Mouse (Mus musculus) stomach, embryonic 15.5 days (tissue): ENCODE measurements around the gene Pcp2. TPM values are rescaled to one million over a fixed set of nuclear protein-coding genes. Genes with fewer than 3 reads are reported as not detected.

Source experiments
- ATAC-seq: fragments of 200-750 bp; cut with Nextera tagmentation; 2 replicates; pipeline ENCODE4 v1.8.0; 2017; ENCODE audit warnings: low read depth, moderate number of reproducible peaks, moderate TSS enrichment; ENCODE audit not compliant: insufficient read depth, low FRiP score
- H3K27ac ChIP-seq: fragments of 300-500 bp; sonication (generic); 2 replicates; pipeline ENCODE4 v1.5.1; 2015; ENCODE audit warnings: mild to moderate bottlenecking, inconsistent platforms
- H3K27me3 ChIP-seq: fragments of 300-500 bp; sonication (generic); replicated peaks from 2 replicates; pipeline ENCODE4 v1.6.1; 2015; ENCODE audit warnings: inconsistent platforms
- H3K36me3 ChIP-seq: fragments of 300-500 bp; sonication (generic); 2 replicates; pipeline ENCODE4 v1.6.1; 2015; ENCODE audit warnings: inconsistent platforms
- H3K4me1 ChIP-seq: fragments of 300-500 bp; sonication (generic); 2 replicates; pipeline ENCODE4 v1.6.1; 2015; ENCODE audit warnings: inconsistent platforms
- H3K4me2 ChIP-seq: fragments of 300-500 bp; sonication (generic); 2 replicates; pipeline ENCODE4 v1.6.1; 2015; ENCODE audit warnings: mild to moderate bottlenecking, inconsistent platforms
- H3K4me3 ChIP-seq: fragments of 300-500 bp; sonication (generic); replicated peaks from 2 replicates; pipeline ENCODE4 v1.5.1; 2015; ENCODE audit warnings: inconsistent platforms
- H3K9ac ChIP-seq: fragments of 300-500 bp; sonication (generic); 2 replicates; pipeline ENCODE4 v1.6.1; 2015; ENCODE audit warnings: inconsistent platforms
- H3K9me3 ChIP-seq: fragments of 300-500 bp; sonication (generic); 2 replicates; pipeline ENCODE4 v1.6.1; 2016; ENCODE audit warnings: inconsistent platforms
- WGBS: fragments of 180-500 bp; shearing (Covaris S2); methylation state at CpG from one replicate; pipeline ENCODE4 v1.1.7; 2015; 5-methylcytosine and 5-hydroxymethylcytosine counted together
- polyA plus RNA-seq: library from polyadenylated mRNA; unstranded; fragments of >200 nt; fragmentation: Nextera tagmentation; extraction: Ambion mirVana; gene quantifications from 2 replicates; pipeline ENCODE4 v1.2.1, GENCODE M21; 2015

Pcp2 gene
- polyA plus RNA-seq, 1 experiment from 2014 or later: not detected

DNA sequence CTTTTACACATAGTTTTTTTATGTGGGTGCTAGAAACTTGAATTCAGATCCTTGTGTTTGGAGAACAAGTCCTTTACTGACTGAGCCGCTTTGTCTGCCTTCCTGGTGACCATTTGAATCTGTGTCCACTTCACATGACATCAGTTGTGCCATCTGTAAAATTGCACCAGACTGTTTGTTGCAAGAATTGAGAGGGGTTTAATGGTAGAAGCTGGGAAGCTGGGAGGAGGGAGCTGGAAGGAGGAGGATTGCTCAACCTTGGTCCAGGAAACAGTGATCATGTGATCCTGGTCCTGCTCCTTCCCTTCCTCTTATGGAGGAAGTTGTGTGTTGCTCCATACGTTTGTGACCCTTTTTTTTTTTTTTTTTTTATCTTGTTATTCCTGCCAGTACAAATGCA is 22.9 kb upstream of the Pcp2 start:
- no peak for ATAC-seq
- H3K27me3 ChIP-seq: no peaks in the 10 kb centered on the region
- no peak overlapping the region for H3K4me3 ChIP-seq
- H3K9me3 ChIP-seq: no peaks in the 10 kb centered on the region
- no peaks in the 10 kb centered on the region for H3K4me1 ChIP-seq
- no peak overlapping the region for H3K9ac ChIP-seq
- H3K4me2 ChIP-seq: no peak overlapping the region
- no peaks in the 10 kb centered on the region for H3K36me3 ChIP-seq
- 69% methylated on average over 2 of the region's 2 CpGs for WGBS
- H3K27ac ChIP-seq: no peak overlapping the region

DNA sequence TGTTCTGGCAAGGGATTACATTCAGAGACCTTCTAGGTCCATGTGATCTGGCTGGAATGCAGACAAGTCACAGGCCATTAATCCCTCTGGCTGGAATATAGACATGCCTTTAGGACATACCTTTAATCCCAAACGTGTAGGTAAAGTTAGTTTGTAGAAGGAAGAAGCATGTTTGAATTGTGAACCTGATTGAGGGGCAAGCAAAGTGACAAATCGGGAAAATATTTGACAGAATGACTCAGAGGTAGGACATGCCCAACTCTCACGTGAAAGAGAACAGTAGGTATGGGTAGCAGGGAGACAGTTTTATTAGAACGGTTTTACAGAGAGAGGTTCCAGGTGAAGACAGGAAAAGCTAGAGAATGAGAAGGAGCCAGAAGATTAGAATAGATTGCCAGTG is 22.2 kb upstream of the Pcp2 start:
- H3K4me1 ChIP-seq: no peaks in the 10 kb centered on the region

DNA sequence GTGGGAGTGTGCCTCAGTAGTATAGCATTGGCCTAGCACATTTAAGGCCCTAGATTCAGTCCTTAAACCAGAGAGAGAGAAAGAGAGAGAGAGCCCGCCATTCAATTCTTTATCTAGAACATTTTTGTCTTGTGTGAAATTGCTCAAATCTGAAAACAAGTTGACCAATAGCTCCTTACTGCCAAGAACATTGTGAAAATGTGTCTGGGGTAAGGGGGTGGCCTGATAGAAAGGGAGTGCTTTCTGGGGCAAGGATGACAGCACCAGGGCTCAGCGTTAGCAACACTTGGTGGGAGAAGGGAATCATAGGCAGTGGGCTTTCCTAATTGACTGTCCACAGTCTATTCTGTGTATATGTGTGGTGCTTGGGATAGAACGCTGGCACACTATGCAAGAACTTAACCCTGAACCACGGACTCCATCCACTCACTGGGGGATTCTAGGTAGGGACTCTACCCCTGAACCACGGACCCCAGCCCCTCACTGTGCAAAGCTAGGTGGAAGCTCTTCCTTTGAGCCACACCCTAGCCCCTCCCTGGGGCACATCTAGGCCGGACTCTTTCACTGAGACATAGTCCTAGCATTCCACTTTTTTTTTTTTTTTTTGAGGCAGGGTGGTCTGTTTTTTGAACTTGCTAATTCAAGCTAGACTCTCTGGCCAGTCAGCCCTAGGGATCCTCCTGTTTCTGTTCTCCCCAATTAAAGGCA is 21.6 kb upstream of the Pcp2 start:
- no peaks in the 10 kb centered on the region for H3K4me1 ChIP-seq
- no peaks in the 10 kb centered on the region for H3K9me3 ChIP-seq
- H3K4me2 ChIP-seq: no peak overlapping the region
- ATAC-seq: no peak
- H3K27me3 ChIP-seq: no peaks in the 10 kb centered on the region
- no peak overlapping the region for H3K27ac ChIP-seq
- H3K36me3 ChIP-seq: no peaks in the 10 kb centered on the region
- no peak overlapping the region for H3K9ac ChIP-seq
- WGBS: 78% methylated on average over 6 of the region's 6 CpGs
- no peak overlapping the region for H3K4me3 ChIP-seq

More for the DNA sequence above, 22.2 kb upstream of the Pcp2 start:
- ATAC-seq: no peak
- no peaks in the 10 kb centered on the region for H3K36me3 ChIP-seq
- 71% methylated on average over 4 of the region's 4 CpGs for WGBS
- no peak overlapping the region for H3K27ac ChIP-seq
- H3K9ac ChIP-seq: no peak overlapping the region
- H3K4me2 ChIP-seq: no peak overlapping the region
- no peaks in the 10 kb centered on the region for H3K9me3 ChIP-seq
- no peaks in the 10 kb centered on the region for H3K27me3 ChIP-seq
- H3K4me3 ChIP-seq: no peak overlapping the region

DNA sequence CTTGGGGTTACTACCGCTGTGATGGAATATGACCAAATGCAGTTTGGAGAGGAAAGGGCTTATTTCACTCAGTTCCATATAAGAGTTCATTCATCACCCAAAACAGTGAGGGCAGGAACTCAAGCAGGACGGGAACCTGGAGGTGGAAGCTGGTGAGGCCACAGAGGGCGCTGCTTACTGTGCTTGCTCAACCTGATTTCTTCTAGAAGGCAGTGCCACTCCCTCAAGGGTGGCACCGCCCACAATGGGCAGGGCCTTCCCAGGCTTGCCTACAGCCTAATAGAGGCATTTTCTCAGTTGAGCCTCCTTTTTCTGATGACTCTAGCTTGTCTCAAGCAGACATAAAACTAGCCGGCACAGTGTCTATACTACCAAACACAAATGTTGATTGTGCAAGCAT is 20.5 kb upstream of the Pcp2 start:
- peak; percentile 80 for ATAC-seq
- no peaks in the 10 kb centered on the region for H3K9me3 ChIP-seq
- H3K27ac ChIP-seq: no peak overlapping the region
- H3K4me1 ChIP-seq: no peaks in the 10 kb centered on the region
- H3K4me2 ChIP-seq: no peak overlapping the region
- no peak overlapping the region for H3K4me3 ChIP-seq
- H3K36me3 ChIP-seq: no peaks in the 10 kb centered on the region
- WGBS: 23% methylated on average over 5 of the region's 5 CpGs
- no peak overlapping the region for H3K9ac ChIP-seq
- no peaks in the 10 kb centered on the region for H3K27me3 ChIP-seq

DNA sequence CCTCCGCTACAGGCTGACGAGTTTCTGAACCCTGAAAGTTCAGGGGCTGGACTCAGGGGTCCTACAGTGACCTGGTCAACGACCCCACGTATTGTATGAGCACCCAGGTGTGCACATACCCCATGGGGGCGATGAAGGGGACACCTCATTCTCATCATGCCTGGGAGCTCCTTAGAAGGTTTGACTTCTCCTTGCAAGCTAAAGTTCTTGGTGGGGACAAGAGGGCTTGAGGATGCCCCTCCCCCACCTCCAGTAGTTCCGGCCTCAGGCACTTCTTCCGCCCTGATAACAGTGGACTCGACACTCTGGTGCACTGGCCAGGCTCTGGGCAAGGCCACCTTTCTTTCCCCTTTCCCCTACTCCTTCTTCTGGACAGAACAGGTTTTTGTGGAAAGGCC is 6.1 kb upstream of the Pcp2 start:
- Histone ChIP-seq H3K9ac (peak overlapping the region; percentile 48; the same call in 1 of the 2 replicates), H3K4me1 (peaks cover 11% of the 10 kb centered on the region), H3K9me3 (no peaks in the 10 kb centered on the region), H3K27me3 (0 out of 2 replicates have a peak, but pooled peaks cover 6% of the 10 kb centered on the region), H3K4me2 (peak overlapping the region; percentile 76), H3K36me3 (peaks cover 14% of the 10 kb centered on the region; the same call in 1 of the 2 replicates), H3K4me3 (peak overlapping the region; percentile 66), H3K27ac (no peak overlapping the region)
- 11% methylated on average over 8 of the region's 8 CpGs for WGBS
- ATAC-seq: peak; percentile 38; the same call in 1 of the 2 replicates

DNA sequence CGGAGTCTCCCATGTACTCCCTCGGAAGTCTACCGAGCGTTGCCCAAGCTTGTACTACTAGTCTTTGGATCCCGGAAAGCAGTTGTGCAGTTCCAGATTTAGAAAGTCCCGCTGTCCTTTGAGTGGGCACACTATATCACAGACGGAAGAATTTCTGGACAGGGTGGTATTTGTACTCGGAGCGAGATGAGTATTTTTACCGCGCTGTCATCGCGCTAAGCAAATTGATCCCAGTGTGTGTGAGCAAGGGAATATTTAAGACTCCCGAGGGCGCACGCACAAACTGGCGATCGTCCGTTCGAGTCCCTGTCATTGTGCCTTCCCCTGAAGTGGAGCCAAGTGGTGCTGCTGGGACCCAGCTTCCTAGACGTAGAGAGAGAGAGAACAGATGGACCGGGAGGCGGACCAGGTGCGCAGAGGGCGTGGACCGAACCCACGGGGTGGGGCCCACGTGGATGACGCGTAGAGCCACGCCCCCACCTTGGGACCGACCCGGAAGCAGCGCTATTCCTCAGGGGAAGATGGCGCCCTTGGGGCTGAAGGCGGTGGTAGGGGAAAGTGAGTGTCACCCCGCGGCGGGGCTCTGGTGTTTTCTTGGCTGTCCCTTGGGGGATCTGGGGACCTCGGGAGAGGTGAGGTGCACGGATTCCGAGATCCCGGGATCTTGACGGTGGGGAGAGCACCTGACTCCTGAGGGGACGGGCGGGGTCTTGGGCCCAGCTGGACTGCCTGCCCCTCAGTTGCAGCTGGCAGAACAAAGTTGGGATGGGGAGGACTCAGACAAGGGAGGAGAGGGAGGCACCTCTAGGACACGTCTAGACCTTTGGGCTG is 5.5 kb upstream of the Pcp2 start, which contains the start of gene Stxbp2:
Gene Stxbp2 (plus strand): TSS at position 309 of the 831 bp plus-strand sequence.
- H3K4me3 ChIP-seq: peak within 1 kb of the TSS; percentile 66
- peaks cover 11% of the 10 kb centered on the region for H3K4me1 ChIP-seq
- peak within 1 kb of the TSS; percentile 48; the same call in 1 of the 2 replicates for H3K9ac ChIP-seq
- 0 out of 2 replicates have a peak, but pooled peaks cover 6% of the 10 kb centered on the region for H3K27me3 ChIP-seq
- WGBS: 6% methylated on average over 47 of the region's 47 CpGs
- H3K4me2 ChIP-seq: peak within 1 kb of the TSS; percentile 76
- H3K36me3 ChIP-seq: peaks cover 12% of the 10 kb centered on the region; the same call in 1 of the 2 replicates
- H3K27ac ChIP-seq: no peak within 1 kb of the TSS
- peak; percentile 88 for ATAC-seq
- H3K9me3 ChIP-seq: no peaks in the 10 kb centered on the region

DNA sequence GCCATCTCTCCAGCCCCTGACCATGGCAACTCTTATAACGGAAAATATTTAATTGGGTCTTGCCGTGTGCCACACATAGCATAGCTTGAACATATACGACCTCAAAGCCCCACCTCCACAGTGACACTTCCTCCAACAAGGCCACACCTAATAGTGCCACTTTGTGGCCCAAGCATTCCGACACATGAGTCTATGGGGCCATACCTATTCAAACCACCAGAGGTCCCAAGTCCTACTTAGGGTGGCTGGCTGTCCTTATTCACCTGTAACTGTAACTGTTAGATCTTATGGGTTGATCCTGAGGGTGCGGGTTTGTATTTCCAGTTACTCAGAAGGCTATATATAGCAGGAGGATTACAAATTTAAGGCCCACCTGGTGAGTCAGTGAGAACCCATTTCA is 2.7 kb upstream of the Pcp2 start:
- Histone ChIP-seq H3K9ac (no peak overlapping the region), H3K36me3 (no peaks in the 10 kb centered on the region), H3K27ac (no peak overlapping the region), H3K9me3 (no peaks in the 10 kb centered on the region), H3K4me3 (no peak overlapping the region), H3K27me3 (0 out of 2 replicates have a peak, but pooled peaks cover 6% of the 10 kb centered on the region), H3K4me2 (no peak overlapping the region), H3K4me1 (peaks cover 11% of the 10 kb centered on the region)
- WGBS: 24% methylated on average over 5 of the region's 5 CpGs
- ATAC-seq: no peak

DNA sequence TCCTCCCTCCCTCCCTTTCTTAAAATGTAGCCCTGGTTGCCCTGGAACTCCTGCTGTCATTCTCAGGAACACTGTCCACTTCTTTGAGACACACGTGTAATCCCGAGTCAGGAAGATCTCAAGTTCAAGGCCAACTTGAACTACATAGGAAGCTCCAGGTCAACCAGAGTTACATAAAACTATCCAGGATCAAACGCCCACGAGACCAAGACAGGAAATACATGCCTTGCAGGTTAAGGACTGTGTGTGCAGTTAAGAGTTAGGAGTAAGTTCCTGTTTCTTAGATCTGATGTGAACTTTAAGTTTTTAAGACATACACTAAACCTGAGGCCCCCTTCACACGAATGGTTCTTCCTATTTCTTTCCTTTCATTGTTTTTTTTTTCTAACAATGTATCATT is 1.6 kb upstream of the Pcp2 start:
- no peak overlapping the region for H3K27ac ChIP-seq
- H3K27me3 ChIP-seq: 0 out of 2 replicates have a peak, but pooled peaks cover 6% of the 10 kb centered on the region
- peaks cover 12% of the 10 kb centered on the region for H3K4me1 ChIP-seq
- no peak overlapping the region for H3K4me2 ChIP-seq
- WGBS: 56% methylated on average over 5 of the region's 5 CpGs
- no peak overlapping the region for H3K4me3 ChIP-seq
- no peaks in the 10 kb centered on the region for H3K9me3 ChIP-seq
- no peak for ATAC-seq
- no peaks in the 10 kb centered on the region for H3K36me3 ChIP-seq
- no peak overlapping the region for H3K9ac ChIP-seq

DNA sequence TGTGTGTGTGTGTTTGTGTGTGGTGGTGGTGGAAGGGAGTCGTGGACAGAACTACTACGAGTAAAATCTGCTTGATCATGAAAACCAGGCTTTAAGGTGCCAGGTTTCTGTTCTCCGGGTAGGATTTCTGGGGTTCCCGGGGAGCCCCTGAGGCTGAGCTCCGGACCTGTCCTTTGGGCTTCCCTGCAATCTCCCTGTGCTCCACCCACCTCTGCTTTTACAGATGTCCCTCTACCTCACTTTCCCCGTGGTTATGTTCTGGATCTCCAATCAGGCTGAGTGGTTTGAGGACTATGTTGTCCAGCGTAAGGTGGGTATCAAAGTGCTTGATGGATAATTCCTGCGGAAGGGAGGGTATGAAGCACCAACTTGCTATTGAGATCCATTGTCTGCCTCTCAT is 3.2 kb downstream of the Pcp2 start:
- Histone ChIP-seq H3K9me3 (no peaks in the 10 kb centered on the region), H3K4me3 (peak overlapping the region; percentile 81), H3K27ac (no peak overlapping the region), H3K36me3 (peaks cover 6% of the 10 kb centered on the region; the same call in 1 of the 2 replicates), H3K27me3 (no peaks in the 10 kb centered on the region), H3K4me2 (peak overlapping the region; percentile 80), H3K9ac (no peak overlapping the region), H3K4me1 (peaks cover 15% of the 10 kb centered on the region)
- ATAC-seq: no peak
- WGBS: 68% methylated on average over 8 of the region's 8 CpGs

DNA sequence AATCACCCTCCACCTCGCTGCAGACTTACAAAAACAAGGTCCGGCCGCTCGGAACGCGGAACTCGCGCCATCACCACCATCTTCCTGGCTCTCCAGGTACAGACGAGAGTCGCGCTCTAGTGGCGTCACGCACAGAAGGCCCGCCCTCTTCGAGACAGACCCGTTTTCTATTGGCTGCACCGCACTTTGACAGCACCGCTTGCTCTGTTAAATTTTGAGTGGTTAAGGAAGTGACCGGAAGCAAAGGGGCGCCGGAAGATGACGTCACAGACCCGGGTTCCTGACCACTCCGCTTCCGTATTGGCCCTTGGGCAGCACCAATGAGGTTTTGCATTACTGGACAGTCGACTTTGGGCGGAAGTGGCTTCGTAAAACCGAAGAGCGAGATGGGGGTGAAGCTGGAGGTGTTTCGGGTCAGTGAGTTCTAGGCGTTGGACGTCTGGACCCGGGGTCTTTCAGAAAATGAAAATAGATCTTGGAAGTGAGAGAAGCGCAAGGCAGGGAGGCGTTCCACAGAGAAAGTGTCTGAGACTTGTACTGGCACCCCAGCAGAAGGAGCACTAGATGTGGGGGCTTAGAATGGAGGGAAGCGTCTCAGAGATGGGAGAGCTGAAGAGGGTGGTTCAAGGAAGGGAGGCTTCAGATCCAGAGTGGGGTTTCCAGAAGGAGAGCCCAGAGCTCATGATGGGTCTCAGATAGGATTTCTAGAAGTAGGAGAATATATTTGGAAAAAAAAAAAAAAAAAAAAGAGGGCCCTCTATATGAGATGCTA is 4.0 kb downstream of the Pcp2 start, which contains the start of the genes Xab2 and Pet100:
Gene Xab2 (minus strand): TSS at position 118 of the 772 bp plus-strand sequence.
Gene Pet100 (plus strand): TSS at position 350 of the 772 bp plus-strand sequence.
- no peaks in the 10 kb centered on the region for H3K9me3 ChIP-seq
- H3K4me1 ChIP-seq: peaks cover 15% of the 10 kb centered on the region
- peak within 1 kb of the TSS; percentile 77 for H3K9ac ChIP-seq
- WGBS: under 1% methylated on average over 37 of the region's 37 CpGs
- H3K4me2 ChIP-seq: peak within 1 kb of the TSS; percentile 80
- H3K27ac ChIP-seq: no peak within 1 kb of the TSS
- H3K27me3 ChIP-seq: no peaks in the 10 kb centered on the region
- peaks cover 11% of the 10 kb centered on the region for H3K36me3 ChIP-seq
- peak within 1 kb of the TSS; percentile 81 for H3K4me3 ChIP-seq
- ATAC-seq: peak; percentile 99

DNA sequence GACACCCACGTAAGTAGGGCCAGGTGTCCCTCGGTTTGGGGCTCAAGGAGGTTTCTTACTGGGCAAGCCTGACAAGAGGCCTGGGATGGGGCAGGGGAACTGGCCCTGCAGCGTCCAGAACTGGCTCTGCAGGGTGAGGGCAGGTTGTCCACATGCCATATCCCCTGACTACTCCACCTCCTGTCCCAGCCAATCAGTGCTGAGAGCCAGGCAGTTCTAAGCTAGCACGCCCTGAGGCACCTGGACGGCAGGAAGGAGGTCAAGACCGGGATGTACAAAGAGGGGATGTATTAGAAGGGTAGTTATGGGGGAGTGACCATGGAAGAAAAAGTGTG is 15.6 kb downstream of the Pcp2 start:
- H3K9me3 ChIP-seq: no peaks in the 10 kb centered on the region
- WGBS: 74% methylated on average over 6 of the region's 6 CpGs
- peak overlapping the region; percentile 1; the same call in 1 of the 2 replicates for H3K27ac ChIP-seq
- no peak overlapping the region for H3K4me3 ChIP-seq
- H3K4me1 ChIP-seq: 0 out of 2 replicates have a peak, but pooled peaks cover 4% of the 10 kb centered on the region
- H3K9ac ChIP-seq: no peak overlapping the region
- H3K4me2 ChIP-seq: no peak overlapping the region
- peaks cover 57% of the 10 kb centered on the region for H3K36me3 ChIP-seq
- no peaks in the 10 kb centered on the region for H3K27me3 ChIP-seq
- no peak; the same call in 1 of the 2 replicates for ATAC-seq
